Mouse (Mus musculus) heart, adult 2 months (tissue): ENCODE results near the gene Tesk1.

Experiments used
- CTCF ChIP-seq: fragments of 200-600 bp; IDR thresholded peaks from 2 replicates; pipeline ENCODE4 v1.8.1; 2022; ENCODE audit warnings: antibody characterized with exemption, mild to moderate bottlenecking, moderate library complexity
- POLR2A ChIP-seq: fragments of 200-500 bp; IDR thresholded peaks from 2 replicates; pipeline ENCODE4 v1.6.1; 2011; ENCODE audit warnings: mild to moderate bottlenecking, low read depth, low read length, control low read depth; ENCODE audit not compliant: insufficient read depth

GRCm38 (mm10) chr4:43419801-43420281 lies 21.9 kb upstream of the Tesk1 start:
- no peak for TF ChIP-seq POLR2A
- no peak for TF ChIP-seq CTCF
